Mouse (Mus musculus) brown adipose tissue, adult 24 weeks (tissue): ENCODE results near the gene Rab11fip4. TPM values are rescaled to one million over a fixed set of nuclear protein-coding genes. Genes with fewer than 3 reads are reported as not detected.
A peak's percentile ranks its signal among the peaks of the same experiment; 100 is the strongest.

ENCODE experiments used
- H3K27ac ChIP-seq: fragments of 200-500 bp; replicated peaks from 2 replicates; pipeline ENCODE4 v1.5.1; 2012; ENCODE audit warnings: low read depth, mild to moderate bottlenecking, low read length
- H3K4me1 ChIP-seq: fragments of 200-500 bp; 2 replicates; pipeline ENCODE4 v1.6.1; 2012; ENCODE audit warnings: low read length, mixed read lengths; ENCODE audit not compliant: control insufficient read depth, insufficient read depth, insufficient read length
- H3K4me3 ChIP-seq: fragments of 200-500 bp; 2 replicates; pipeline ENCODE4 v1.5.1; 2012; ENCODE audit warnings: low read depth, mild to moderate bottlenecking, low read length, moderate library complexity; ENCODE audit not compliant: insufficient read depth
- polyA plus RNA-seq: library from polyadenylated mRNA; stranded (reverse); fragments of >200 nt; gene quantifications from 2 replicates; pipeline ENCODE4 v1.2.4, GENCODE M21; 2012; ENCODE audit not compliant: missing spikeins, insufficient read depth, insufficient read length

Rab11fip4 gene
- polyA plus RNA-seq, 1 experiment = 3.1 TPM

DNA sequence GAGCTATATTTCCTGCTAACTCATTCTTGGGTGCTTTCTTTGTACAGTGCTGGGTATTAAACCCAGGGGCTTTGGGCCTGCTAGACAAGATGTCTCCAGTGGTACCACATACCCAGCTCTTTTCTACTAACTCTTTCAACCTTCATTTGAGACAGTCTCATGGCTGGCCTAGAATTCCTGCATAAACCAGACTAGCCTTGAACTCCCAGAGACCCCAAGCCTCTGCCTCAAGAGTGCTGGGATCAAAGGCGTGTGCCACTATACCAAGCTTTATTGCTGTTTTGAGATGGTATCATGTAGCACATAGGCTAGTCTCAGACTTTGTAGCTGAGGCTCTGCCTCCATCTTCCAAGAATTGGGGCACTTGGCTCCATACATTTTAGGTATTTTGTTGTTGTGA, 65.5 kb downstream of the Rab11fip4 start:
- no peak overlapping the region for H3K4me3 ChIP-seq
- H3K27ac ChIP-seq = no peak overlapping the region
- H3K4me1 ChIP-seq = peaks cover 3% of the 10 kb centered on the region

DNA sequence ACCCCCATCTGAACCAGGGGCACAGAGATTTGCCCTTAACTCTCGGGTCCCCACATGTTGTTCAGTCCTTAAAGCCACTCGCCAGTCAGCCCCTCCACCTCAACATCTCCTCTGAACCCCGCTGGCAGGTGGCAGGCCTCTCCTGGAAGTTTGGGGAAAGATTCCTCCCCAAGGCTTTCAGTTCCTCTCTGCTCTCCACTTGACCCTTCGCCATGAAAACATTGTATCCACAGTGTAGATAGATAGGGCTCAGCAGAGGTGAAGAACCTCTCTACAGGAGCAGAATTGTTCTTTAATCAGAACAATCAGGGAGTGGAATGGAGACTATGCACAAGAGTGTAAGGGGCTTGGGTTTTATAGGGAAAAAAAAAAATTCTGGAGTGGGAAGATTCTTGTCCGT, 66.0 kb downstream of the Rab11fip4 start:
- no peak overlapping the region for H3K27ac ChIP-seq
- H3K4me1 ChIP-seq = peaks cover 3% of the 10 kb centered on the region
- no peak overlapping the region for H3K4me3 ChIP-seq

- H3K4me1 ChIP-seq = peaks cover 3% of the 10 kb centered on the region
- no peak overlapping the region for H3K4me3 ChIP-seq
- H3K27ac ChIP-seq = no peak overlapping the region
Measured at GRCm38 (mm10) chr11:79658205-79658825, 67.3 kb downstream of the Rab11fip4 start.

DNA sequence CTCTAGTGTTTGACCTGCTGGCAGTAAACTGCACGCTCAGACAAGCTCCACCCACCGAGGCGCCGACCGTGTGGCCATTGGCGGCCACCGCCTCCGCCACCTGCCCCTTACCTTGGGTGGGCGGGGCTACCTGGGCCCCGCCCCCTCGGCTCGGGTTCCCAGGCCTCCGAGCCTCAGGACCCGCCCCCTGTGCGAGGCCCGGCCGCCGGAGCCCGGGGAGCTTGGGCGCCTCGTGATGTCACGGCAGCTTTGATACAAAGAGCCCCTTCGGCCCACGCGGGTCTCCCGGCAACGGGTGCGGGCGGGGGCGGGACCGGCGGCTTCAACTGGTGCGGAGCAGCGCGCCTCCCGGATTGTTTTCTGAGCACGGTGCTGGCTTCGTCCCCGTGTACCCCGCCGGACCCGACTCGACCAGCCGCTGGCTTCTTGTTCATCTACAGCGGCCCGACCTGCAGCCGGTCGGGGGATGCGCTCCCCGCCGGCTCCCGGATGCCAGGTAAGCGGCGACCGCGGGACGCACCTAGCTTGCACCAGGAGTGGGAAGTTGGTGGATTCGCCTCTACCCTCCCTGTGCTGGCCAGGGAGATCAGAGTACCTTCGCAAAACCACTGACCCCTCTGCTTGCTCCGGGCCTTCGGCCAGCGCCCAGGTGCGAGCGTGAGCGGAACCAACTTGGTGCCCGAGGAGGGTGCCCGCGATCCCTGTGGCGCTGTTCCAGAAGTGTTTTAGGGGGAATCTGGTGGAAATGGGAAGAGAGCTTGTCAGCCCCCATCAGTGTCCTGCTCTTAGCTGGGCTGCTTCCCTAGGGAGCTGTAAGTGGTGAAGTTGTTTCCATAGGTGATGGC, 69.6 kb downstream of the Rab11fip4 start:
- peaks cover 3% of the 10 kb centered on the region for H3K4me1 ChIP-seq
- no peak overlapping the region for H3K27ac ChIP-seq
- H3K4me3 ChIP-seq = peak overlapping the region; percentile 38

DNA sequence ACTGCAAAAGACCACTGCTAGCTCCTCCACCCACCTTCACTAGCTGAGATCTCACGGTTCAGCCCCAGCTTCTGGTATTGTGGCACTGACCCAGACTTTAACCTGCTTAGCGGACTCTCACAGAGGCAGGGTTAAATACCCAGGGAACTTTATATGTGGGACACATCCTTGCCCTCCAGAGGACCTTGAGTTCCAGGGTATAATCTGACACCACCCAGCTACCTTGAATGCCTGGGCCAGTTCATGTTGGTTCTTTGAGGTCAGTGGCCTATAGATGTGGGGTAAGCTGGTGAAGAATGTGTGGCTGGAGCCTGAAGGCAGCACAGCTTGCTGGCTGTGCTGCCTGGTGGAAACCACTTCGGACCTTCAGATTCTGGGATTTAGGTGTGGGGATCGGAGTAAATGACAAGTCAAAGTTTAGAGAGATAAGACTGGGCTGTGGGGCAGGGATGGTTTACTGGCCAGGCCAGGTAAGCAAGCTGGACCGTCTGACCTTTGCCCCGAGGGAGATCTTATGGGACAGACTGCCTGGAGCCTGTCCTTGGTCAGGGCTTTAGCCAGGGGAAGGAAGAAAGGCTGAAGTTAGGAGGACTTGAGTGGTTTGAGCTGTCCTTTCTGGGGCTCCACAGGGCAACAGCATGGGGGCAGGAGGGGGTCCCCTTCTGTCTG, 71.0 kb downstream of the Rab11fip4 start:
- Histone ChIP-seq H3K4me3 (no peak overlapping the region), H3K4me1 (peaks cover 3% of the 10 kb centered on the region), H3K27ac (no peak overlapping the region)

DNA sequence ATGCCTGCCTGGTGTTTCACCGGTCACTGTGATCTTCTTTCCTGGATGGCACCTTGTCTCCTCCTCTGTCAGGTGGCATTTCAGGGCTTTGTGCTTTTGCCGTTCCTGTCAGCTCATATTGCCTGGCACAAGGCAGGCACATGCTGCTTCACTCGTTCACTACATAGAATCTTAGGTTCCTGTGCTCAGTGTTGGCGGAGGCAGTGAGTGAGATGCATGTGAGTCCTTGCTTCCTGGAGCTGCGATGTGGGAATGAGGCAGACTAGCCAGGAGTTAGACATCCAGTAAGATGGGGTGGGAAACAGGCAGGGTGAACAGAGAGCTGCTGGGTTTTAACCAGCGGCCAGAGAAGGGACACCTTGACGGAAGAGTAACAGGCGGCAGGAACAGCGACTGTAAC, 72.1 kb downstream of the Rab11fip4 start:
- Histone ChIP-seq H3K4me3 (no peak overlapping the region), H3K4me1 (peaks cover 3% of the 10 kb centered on the region), H3K27ac (no peak overlapping the region)

DNA sequence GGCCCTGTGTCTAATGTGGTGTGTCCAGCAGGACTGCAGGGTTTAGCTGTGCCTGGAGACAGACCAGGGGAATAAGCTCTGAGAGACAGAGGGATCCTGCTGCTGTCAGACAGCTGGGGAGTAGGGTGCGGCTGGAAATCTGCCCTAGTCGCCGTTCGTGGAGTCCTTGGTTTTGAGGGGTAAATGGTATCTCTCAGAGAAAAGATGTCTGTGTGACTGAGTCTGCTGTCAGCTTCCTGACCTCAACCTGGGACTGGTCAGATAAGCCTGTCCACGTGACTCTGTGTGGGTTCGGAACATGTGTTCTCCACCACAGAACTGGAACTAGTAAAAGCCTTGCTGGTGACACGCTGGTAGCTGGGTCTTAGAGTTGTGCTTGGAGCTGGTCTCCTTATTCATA, 72.6 kb downstream of the Rab11fip4 start:
- H3K27ac ChIP-seq = no peak overlapping the region
- no peak overlapping the region for H3K4me3 ChIP-seq
- peaks cover 3% of the 10 kb centered on the region for H3K4me1 ChIP-seq

DNA sequence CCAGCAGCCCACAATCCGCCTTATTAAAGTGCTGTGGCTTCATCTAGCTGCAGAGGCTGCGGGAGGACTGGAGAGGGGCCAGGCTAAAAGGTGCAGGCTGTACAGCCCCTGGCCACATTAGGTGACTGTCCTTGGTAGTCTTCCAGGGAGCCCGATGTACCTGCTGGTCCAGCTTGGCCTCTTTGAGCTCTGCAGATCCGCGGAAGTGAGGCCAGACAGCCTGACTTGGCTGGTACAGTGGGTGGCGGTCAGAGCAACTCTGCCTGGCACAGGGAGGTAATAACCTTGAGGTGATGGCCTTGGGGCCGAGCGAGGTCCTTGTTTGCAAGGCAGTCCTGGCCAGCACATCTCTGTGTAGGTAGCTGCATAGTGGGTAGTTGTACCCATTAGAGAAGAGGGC, 75.5 kb downstream of the Rab11fip4 start:
- H3K27ac ChIP-seq = no peak overlapping the region
- no peak overlapping the region for H3K4me3 ChIP-seq
- H3K4me1 ChIP-seq = no peaks in the 10 kb centered on the region; the same call in 1 of the 2 replicates

GRCm38 (mm10) chr11:79669210-79669609, 78.2 kb downstream of the Rab11fip4 start:
- peaks cover 4% of the 10 kb centered on the region for H3K4me1 ChIP-seq

DNA sequence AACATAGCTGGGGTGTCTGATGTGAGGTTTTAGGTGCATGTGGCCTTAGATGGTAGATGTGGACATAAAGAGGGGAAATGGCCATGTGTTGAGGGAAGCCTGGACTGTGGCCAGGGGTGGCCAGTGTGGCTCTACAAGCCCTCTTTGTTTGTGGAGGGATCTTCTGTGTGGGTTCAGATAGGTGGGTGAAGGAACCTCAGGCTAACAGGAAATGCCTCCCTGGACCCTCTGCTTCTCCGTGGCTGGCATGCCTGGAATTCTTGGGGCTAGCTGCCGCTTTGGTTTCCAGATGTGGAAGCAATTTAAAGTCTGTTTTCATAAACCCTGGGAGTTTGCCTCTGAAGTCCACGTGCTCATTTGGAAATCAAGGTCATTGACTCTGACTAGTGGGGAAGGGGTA, 78.9 kb downstream of the Rab11fip4 start:
- Histone ChIP-seq H3K4me1 (peaks cover 9% of the 10 kb centered on the region), H3K27ac (no peak overlapping the region), H3K4me3 (no peak overlapping the region)

More at GRCm38 (mm10) chr11:79669210-79669609, 78.2 kb downstream of the Rab11fip4 start:
- Histone ChIP-seq H3K27ac (no peak overlapping the region), H3K4me3 (no peak overlapping the region)

GRCm38 (mm10) chr11:79670411-79670945, 79.5 kb downstream of the Rab11fip4 start:
- H3K27ac ChIP-seq = no peak overlapping the region

DNA sequence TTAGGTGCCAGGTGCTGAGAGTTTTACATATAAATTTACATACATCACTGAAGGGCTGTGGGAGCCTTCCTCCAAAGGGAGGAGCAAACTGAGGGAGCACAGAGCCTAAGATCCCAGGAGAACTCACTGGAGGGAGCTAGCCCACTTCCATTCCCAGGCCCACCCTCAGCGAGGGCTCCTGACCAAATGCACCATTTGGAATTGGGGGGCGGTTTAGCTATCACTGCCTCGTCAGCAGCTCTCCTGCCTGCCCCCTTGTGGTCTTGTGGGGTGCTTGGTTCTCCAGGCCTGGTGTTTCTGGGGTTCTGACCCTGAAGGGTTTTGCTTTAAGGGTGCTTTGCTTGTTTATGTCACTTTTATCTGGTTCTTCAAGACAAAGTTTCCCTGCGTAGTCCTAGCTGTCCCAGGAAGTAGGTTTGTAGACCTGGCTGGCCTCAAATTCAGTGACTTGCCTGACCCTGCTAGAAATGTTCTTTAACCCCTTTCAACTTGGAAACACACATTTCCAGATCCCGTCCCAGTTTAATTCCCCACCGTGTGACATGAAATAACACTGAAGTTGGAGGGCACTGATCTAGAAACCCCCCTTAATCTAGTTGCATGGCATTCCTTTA, 80.8 kb downstream of the Rab11fip4 start:
- Histone ChIP-seq H3K27ac (no peak overlapping the region), H3K4me1 (peaks cover 10% of the 10 kb centered on the region), H3K4me3 (no peak overlapping the region)

More at GRCm38 (mm10) chr11:79670411-79670945, 79.5 kb downstream of the Rab11fip4 start:
- peaks cover 10% of the 10 kb centered on the region for H3K4me1 ChIP-seq
- H3K4me3 ChIP-seq = no peak overlapping the region

DNA sequence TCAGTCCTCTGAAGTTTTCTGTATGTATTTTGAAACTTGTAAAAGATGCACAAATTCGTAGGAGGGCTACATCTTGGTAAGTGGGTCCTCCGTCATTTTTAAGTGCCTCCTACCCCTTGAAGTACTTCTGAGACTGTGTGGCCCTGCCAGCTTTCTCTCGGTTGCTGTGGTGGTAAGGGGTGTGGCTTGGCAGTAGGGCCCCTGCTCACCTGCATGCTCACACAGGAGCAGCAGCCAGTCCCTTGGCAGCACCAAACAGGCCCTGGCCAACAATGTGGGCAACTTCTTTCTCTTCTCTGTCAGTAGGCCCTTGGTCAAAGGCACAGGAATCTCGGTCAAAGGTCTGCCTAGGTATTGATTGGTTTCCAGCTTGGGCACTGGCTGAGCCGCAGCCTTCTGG, 82.1 kb downstream of the Rab11fip4 start:
- Histone ChIP-seq H3K4me1 (peaks cover 10% of the 10 kb centered on the region), H3K27ac (no peak overlapping the region)

GRCm38 (mm10) chr11:79673717-79674116, 82.7 kb downstream of the Rab11fip4 start:
- Histone ChIP-seq H3K27ac (peak overlapping the region; percentile 69), H3K4me1 (peaks cover 10% of the 10 kb centered on the region), H3K4me3 (no peak overlapping the region)

More for the DNA sequence above, 82.1 kb downstream of the Rab11fip4 start:
- no peak overlapping the region for H3K4me3 ChIP-seq

GRCm38 (mm10) chr11:79674231-79674630, 83.2 kb downstream of the Rab11fip4 start:
- no peak overlapping the region for H3K4me3 ChIP-seq
- peak overlapping the region; percentile 90 for H3K27ac ChIP-seq
- peaks cover 10% of the 10 kb centered on the region for H3K4me1 ChIP-seq
